Comparison of ENCODE assay signal across 28 mouse cellular contexts in genomic region chr2:75144861-75145260, GRCm38 (mm10).
"Had no signal": no experiment of that assay in that cellular context is flagged by ENCODE, and none has a peak within 500 bp of the region (broad histone marks: within the 10 kb centered on the region; RNA-seq: fewer than 3 reads in every experiment).

No protein-coding gene starts in this region.

- H3K36me3 ChIP-seq: limb, embryonic 10.5 days; limb, embryonic 12.5 days; limb, embryonic 13.5 days; limb, embryonic 15.5 days; liver, embryonic 12.5 days; liver, embryonic 13.5 days; liver, embryonic 15.5 days; lung, embryonic 15.5 days; midbrain, embryonic 10.5 days; midbrain, embryonic 12.5 days; midbrain, embryonic 13.5 days; midbrain, embryonic 15.5 days had no signal

- DNase-seq: left cerebral cortex, postnatal 4 days; liver; liver, embryonic 13.5 days; liver, postnatal 0 days; lung, adult 18-20 months; lung, adult 2 months; lung, embryonic 14.5 days; lung, postnatal 10 days; lung, postnatal 14 days; lung, postnatal 36 days; lung, postnatal 4 days; midbrain, embryonic 14.5 days had no signal

- H3K4me3 ChIP-seq: left cerebral cortex, adult 2 months; limb, embryonic 10.5 days; limb, embryonic 12.5 days; limb, embryonic 13.5 days; limb, embryonic 15.5 days; liver, embryonic 12.5 days; liver, embryonic 13.5 days; liver, embryonic 15.5 days; lung, embryonic 15.5 days; megakaryocyte, embryonic 14.5 days; midbrain, embryonic 10.5 days; midbrain, embryonic 12.5 days; midbrain, embryonic 13.5 days; midbrain, embryonic 15.5 days; myocyte had no signal

- H3K4me1 ChIP-seq: limb, embryonic 15.5 days; liver, embryonic 12.5 days; liver, embryonic 13.5 days; liver, embryonic 15.5 days; megakaryocyte, embryonic 14.5 days; midbrain, embryonic 12.5 days; midbrain, embryonic 13.5 days; midbrain, embryonic 15.5 days had no signal

- H3K9me3 ChIP-seq: limb, embryonic 10.5 days; limb, embryonic 12.5 days; limb, embryonic 13.5 days; limb, embryonic 15.5 days; liver, embryonic 12.5 days; liver, embryonic 13.5 days; liver, embryonic 15.5 days; lung, embryonic 15.5 days; megakaryocyte, embryonic 14.5 days; midbrain, embryonic 10.5 days; midbrain, embryonic 12.5 days; midbrain, embryonic 13.5 days; midbrain, embryonic 15.5 days had no signal

- H3K27ac ChIP-seq: left cerebral cortex, adult 2 months; limb, embryonic 10.5 days; limb, embryonic 12.5 days; limb, embryonic 13.5 days; limb, embryonic 15.5 days; liver, embryonic 12.5 days; liver, embryonic 13.5 days; liver, embryonic 14.5 days; liver, embryonic 15.5 days; lung, embryonic 15.5 days; macrophage; midbrain, embryonic 10.5 days; midbrain, embryonic 12.5 days; midbrain, embryonic 13.5 days; midbrain, embryonic 15.5 days had no signal
